Mouse (Mus musculus): ENCODE measurements around the gene Ruvbl2. TPM values are rescaled to one million over a fixed set of nuclear protein-coding genes. Genes with fewer than 3 reads are reported as not detected.
"Not testable (repeated sequence)": the region's sequence is repeated elsewhere in the genome, so short reads cannot be mapped to it uniquely, and the experiment has no call there.

The Ruvbl2 gene
- total and polyA plus RNA-seq, 2 experiments from 2014 or later = 90.8 to 129 TPM

DNA sequence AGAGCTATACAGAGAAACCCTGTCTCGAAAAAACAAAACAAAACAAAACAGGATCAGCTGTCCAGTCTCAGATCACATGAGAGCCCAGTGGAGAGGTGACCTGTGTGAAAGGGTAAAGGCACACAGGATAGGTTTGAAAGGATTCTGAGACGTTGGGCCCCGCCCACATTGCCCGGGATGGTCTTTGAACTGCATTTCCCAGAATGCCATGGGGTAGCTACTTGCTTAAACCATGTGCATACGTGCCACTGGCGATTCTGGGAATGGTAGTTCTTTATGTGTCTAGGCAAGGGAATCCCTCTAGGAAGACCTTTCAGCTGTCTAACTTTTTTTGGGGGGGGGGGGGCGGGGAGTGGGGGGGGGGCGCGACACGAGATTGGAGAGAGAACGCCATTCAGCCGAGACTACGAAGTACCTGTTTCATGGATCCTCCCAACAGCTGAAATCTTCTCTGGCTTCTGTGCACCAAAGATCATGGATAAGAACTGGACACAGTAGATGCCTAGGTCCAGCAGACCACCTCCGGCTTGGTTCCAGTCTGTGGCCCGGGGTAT, 43.6 kb upstream of the Ruvbl2 start, which contains the start of gene Tulp2:
Gene Tulp2, plus strand, starts transcription at position 504 of the 554 bp plus-strand sequence.
- H3K4me1 ChIP-seq (ENCODE audit: insufficient read depth, low read length) = no peaks in the 10 kb centered on the region
- no peaks in the 10 kb centered on the region for H3K36me3 ChIP-seq (ENCODE audit: insufficient read depth, low read length)
- no peak within 1 kb of the TSS for H3K9ac ChIP-seq (replicated peaks; ENCODE audit: low read length, poor library complexity, severe bottlenecking)
- no peak within 1 kb of the TSS for H3K27ac ChIP-seq (ENCODE audit: low read depth, low read length)
- no peak within 1 kb of the TSS for H3K4me3 ChIP-seq (ENCODE audit: low read depth, low read length)
- ATAC-seq (ENCODE audit: low FRiP score) (peak; percentile 49; the same call in 1 of the 2 replicates), DNase-seq (ENCODE audit: low spot score) (peak; percentile 73)
- TF ChIP-seq CTCF (IDR thresholded peaks at IDR 0.05) = no peak
- WGBS = 51% methylated on average over 15 of the region's 15 CpGs
- H3K4me2 ChIP-seq (ENCODE audit: low read depth, low read length, poor library complexity, severe bottlenecking) = no peak within 1 kb of the TSS
- no peaks in the 10 kb centered on the region for H3K9me3 ChIP-seq (ENCODE audit: low read length)
- H3K27me3 ChIP-seq (ENCODE audit: insufficient read depth, low read length) = no peaks in the 10 kb centered on the region

DNA sequence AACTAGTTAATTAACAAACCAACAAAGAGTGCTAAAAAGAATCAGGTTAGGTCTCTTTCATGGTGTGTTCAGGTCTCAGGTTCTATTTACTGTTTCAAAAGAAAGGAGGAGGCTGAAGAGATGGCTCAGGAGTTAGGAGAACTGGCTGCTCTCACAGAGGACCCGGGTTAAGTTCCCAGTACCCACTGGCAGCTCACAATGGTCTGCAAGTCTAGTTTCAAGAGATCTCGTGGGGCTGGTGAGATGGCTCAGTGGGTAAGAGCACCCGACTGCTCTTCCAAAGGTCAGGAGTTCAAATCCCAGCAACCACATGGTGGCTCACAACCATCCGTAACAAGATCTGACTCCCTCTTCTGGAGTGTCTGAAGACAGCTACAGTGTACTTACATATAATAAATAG, 42.4 kb upstream of the Ruvbl2 start:
- H3K9me3 ChIP-seq (ENCODE audit: low read length); H3K9ac ChIP-seq (replicated peaks; ENCODE audit: low read length, poor library complexity, severe bottlenecking); H3K4me1 ChIP-seq (ENCODE audit: insufficient read depth, low read length); H3K4me2 ChIP-seq (ENCODE audit: low read depth, low read length, poor library complexity, severe bottlenecking); H3K4me3 ChIP-seq (ENCODE audit: low read depth, low read length); H3K27ac ChIP-seq (ENCODE audit: low read depth, low read length); H3K27me3 ChIP-seq (ENCODE audit: insufficient read depth, low read length); DNase-seq (ENCODE audit: low spot score); ATAC-seq (ENCODE audit: low FRiP score); H3K36me3 ChIP-seq (ENCODE audit: insufficient read depth, low read length): not testable (repeated sequence)
- 86% methylated on average over 3 of the region's 4 CpGs for WGBS

DNA sequence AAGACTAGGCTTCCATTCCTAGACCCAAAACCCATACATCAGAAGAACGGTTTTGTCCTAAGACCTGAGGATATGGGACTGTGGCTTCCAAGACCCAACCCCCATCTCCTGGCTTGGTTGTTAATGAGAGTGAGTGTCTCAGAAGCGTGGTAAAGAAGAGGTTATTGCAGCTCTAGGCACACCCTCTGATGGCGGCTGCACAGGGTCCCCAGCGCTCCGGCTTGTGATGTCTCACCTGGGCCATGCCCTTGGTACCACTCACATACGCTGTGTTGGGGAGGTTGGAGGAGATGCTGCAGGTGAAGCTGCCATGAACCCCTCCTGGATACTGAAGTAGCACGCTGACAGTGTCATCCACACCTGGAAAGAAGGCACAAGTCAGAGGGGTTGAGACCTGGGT, 40.9 kb upstream of the Ruvbl2 start:
- 93% methylated on average over 7 of the region's 7 CpGs for WGBS
- no peak for ATAC-seq (ENCODE audit: low FRiP score)

DNA sequence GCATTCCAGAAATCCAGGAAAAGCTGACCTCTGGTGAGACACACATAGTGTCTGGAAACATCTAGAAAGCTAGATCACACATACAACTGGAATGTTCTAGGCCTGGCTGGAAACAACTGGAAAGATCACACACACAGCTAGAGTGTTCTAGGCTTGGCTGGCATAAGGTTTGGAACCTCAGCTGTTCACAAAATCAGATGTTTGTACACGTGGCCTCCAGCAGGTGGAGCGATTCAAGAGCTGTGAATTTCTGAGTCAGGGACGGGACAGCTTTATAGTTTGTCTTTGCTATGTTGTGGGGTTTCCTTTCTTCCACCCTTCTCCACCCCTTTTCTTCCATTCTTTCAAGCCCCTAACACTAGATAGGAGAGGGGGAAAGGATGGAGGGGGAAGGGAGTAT, 39.1 kb upstream of the Ruvbl2 start:
- H3K27me3 ChIP-seq (ENCODE audit: insufficient read depth, low read length) = no peaks in the 10 kb centered on the region
- no peak overlapping the region for H3K9ac ChIP-seq (replicated peaks; ENCODE audit: low read length, poor library complexity, severe bottlenecking)
- H3K27ac ChIP-seq (ENCODE audit: low read depth, low read length) = no peak overlapping the region
- no peaks in the 10 kb centered on the region for H3K4me1 ChIP-seq (ENCODE audit: insufficient read depth, low read length)
- H3K4me2 ChIP-seq (ENCODE audit: low read depth, low read length, poor library complexity, severe bottlenecking) = no peak overlapping the region
- no peak overlapping the region for H3K4me3 ChIP-seq (ENCODE audit: low read depth, low read length)
- 5% methylated on average over 3 of the region's 3 CpGs for WGBS
- H3K9me3 ChIP-seq (ENCODE audit: low read length) = no peaks in the 10 kb centered on the region
- no peaks in the 10 kb centered on the region for H3K36me3 ChIP-seq (ENCODE audit: insufficient read depth, low read length)
- ATAC-seq (ENCODE audit: low FRiP score) = no peak
- DNase-seq (ENCODE audit: low spot score) = peak; percentile 72
- TF ChIP-seq CTCF (IDR thresholded peaks at IDR 0.05) = peak; percentile 89

More for the DNA sequence above, 40.9 kb upstream of the Ruvbl2 start:
- Histone ChIP-seq H3K4me2 (ENCODE audit: low read depth, low read length, poor library complexity, severe bottlenecking) (no peak overlapping the region), H3K4me1 (ENCODE audit: insufficient read depth, low read length) (no peaks in the 10 kb centered on the region), H3K9ac (replicated peaks; ENCODE audit: low read length, poor library complexity, severe bottlenecking) (no peak overlapping the region), H3K4me3 (ENCODE audit: low read depth, low read length) (no peak overlapping the region), H3K27me3 (ENCODE audit: insufficient read depth, low read length) (no peaks in the 10 kb centered on the region), H3K27ac (ENCODE audit: low read depth, low read length) (no peak overlapping the region), H3K9me3 (ENCODE audit: low read length) (no peaks in the 10 kb centered on the region), H3K36me3 (ENCODE audit: insufficient read depth, low read length) (no peaks in the 10 kb centered on the region)
- no peak for DNase-seq (ENCODE audit: low spot score)
- TF ChIP-seq CTCF (IDR thresholded peaks at IDR 0.05) = no peak

DNA sequence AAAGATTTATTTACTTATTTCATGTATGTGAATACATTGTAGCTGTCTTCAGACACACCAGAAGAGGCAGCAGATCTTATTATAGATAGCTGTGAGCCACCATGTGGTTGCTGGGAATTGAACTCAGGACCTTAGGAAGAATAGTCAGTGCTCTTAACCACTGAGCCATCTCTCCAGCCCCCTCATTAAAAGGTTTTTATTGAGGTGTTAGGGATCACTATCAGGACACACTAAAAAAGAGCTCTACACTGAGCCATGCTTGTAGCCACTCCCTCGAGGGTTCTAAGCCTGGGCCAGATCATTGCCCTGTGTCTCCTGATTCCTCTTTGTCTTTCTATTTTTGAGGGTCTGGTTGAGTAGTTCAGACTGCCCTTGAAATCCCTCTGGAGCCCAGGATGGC, 38.6 kb upstream of the Ruvbl2 start:
- Histone ChIP-seq H3K9ac (replicated peaks; ENCODE audit: low read length, poor library complexity, severe bottlenecking) (no peak overlapping the region), H3K4me1 (ENCODE audit: insufficient read depth, low read length) (no peaks in the 10 kb centered on the region), H3K9me3 (ENCODE audit: low read length) (no peaks in the 10 kb centered on the region), H3K27me3 (ENCODE audit: insufficient read depth, low read length) (no peaks in the 10 kb centered on the region), H3K27ac (ENCODE audit: low read depth, low read length) (no peak overlapping the region), H3K36me3 (ENCODE audit: insufficient read depth, low read length) (no peaks in the 10 kb centered on the region), H3K4me3 (ENCODE audit: low read depth, low read length) (no peak overlapping the region), H3K4me2 (ENCODE audit: low read depth, low read length, poor library complexity, severe bottlenecking) (no peak overlapping the region)
- 43% methylated on average over 1 of the region's 1 CpGs for WGBS
- TF ChIP-seq CTCF (IDR thresholded peaks at IDR 0.05) = no peak
- DNase-seq (ENCODE audit: low spot score) (no peak), ATAC-seq (ENCODE audit: low FRiP score) (no peak)

DNA sequence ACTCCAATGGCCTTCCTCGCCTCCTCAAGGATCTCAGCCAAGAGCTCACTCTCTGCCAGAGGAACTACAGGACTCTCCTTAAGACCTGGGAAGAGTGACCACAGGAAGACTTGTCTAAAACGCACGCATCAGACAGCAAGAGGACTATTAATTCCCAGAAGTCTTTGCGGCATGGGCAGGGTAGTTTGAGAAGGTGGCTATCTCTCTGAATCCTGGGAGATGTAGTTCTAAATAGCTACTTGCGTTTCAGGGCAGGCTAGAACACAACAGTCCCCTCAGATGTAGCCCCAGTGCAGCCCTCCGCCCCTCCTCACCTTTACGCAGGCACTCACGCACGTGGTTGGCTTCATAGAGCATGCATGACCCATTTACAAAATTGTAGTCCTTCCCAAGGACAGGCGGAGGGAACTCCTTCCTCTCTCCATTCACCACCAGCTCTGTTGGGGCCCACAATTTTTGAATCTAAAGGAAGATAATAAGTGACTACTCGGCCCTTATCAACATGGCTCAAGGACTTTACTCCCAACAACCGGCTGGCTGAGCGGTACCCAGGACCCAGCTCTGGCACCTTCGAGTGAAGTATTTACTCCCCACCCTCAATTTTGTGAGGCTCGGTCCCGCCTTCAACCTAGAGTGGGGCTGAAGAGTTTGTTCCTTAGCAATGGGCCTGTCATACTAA, 37.5 kb upstream of the Ruvbl2 start:
- ATAC-seq (ENCODE audit: low FRiP score) = no peak
- 72% methylated on average over 16 of the region's 16 CpGs for WGBS
- Histone ChIP-seq H3K36me3 (ENCODE audit: insufficient read depth, low read length) (no peaks in the 10 kb centered on the region), H3K9me3 (ENCODE audit: low read length) (no peaks in the 10 kb centered on the region), H3K9ac (replicated peaks; ENCODE audit: low read length, poor library complexity, severe bottlenecking) (no peak overlapping the region; the same call in 1 of the 2 replicates), H3K4me1 (ENCODE audit: insufficient read depth, low read length) (no peaks in the 10 kb centered on the region), H3K4me3 (ENCODE audit: low read depth, low read length) (no peak overlapping the region), H3K27ac (ENCODE audit: low read depth, low read length) (no peak overlapping the region), H3K4me2 (ENCODE audit: low read depth, low read length, poor library complexity, severe bottlenecking) (no peak overlapping the region), H3K27me3 (ENCODE audit: insufficient read depth, low read length) (no peaks in the 10 kb centered on the region)
- no peak for TF ChIP-seq CTCF (IDR thresholded peaks at IDR 0.05)
- peak; percentile 21 for DNase-seq (ENCODE audit: low spot score)
